Mouse (Mus musculus) lung, postnatal 36 days (tissue): Measurements from ENCODE around the gene Izumo4.
A peak's percentile ranks its signal among the peaks of the same experiment; 100 is the strongest.

Experiments
- DNase-seq: peaks from one replicate; pipeline ENCODE4 v3.0.0; 2022; ENCODE audit warnings: mixed read lengths

Gene Izumo4

DNA sequence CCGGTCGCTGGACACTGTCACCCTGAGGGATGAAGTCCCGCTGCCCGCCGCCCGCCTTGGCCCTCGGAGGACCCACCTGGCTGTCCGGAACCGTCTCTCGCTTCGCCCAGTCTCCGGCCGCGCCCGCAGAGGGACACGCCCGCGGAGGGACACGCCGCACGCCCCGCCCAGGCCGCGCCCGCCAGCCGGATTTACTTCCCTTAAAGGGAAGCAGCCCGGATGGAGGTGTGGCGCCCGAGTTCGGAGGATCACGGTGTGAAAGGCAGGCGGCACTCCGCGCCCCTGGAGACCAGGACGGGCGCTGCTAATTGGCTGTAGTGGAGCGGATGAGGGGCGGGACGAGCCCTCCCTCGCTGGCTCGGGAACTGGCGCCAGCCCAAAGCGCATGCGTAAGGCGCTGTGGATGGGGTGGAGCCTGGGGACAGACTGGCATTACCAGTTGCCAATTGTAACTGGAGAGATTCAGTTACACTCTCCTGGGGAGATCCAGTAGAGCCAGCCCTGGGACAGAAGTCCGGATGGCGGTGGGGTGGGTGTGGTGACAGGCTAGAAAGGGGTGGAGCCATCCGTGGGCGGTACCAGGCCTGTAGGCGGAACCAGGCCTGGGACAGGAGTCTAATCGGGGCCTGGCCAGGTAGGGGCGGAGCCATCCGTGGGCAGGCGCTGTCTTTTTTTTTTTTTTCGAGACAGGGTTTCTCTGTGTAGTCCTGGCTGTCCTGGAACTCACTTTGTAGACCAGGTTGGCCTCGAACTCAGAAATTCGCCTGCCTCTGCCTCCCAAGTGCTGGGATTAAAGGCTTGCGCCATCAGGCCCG, at the start of gene Izumo4, which contains the start of gene Mob3a:
Izumo4 (plus strand) TSS at position 464 of the 815 bp plus-strand sequence.
Mob3a (minus strand) TSS at position 257 of the 815 bp plus-strand sequence.
- DNase-seq: peak; percentile 100

DNA sequence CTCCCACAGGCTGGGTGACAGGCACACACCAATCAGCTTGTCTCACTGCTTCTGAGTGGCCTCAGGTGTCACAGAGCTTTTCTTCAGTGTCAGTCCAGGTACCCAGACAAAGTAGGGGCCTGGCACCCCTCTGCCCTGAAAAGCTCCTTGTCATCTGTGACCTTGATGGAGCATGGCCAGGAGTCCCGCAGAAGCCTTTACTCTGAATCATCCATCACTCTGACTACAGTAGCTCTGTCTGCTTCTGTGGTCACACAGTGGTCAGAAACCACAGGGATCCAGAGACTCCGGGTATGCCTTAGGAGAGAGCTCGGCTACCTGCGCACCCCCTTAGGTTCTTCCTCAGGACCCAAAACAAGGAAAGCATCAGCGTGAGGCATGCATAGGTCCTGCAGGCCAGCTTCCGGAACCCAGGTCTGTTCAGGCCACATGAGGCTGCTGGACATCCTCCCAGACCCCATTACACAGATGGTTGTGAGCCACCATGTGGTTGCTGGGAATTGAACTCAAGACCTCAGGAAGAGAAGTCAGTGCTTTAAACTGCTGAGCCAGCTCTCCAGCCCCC, 48.7 kb upstream of the Izumo4 start:
- no peak for DNase-seq

DNA sequence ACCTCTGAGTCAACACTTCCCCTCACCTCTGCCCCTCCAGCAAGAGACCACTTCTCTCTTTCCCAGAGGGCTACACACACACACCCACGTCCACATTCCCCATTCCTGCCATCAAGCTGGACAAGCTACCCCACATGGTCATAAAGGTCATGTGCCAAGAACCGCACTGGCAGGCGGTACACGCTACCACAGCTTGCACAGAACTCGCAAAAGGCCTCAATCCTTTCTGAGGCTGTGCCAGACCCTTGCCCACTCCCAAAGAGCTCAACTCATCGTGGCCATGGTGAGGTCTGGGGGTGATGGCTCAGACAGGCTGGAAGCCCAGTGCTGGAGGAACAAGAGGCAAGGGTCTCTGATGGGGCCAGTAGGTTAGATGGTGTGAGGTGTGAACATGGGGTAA, 47.1 kb upstream of the Izumo4 start:
- DNase-seq: no peak

DNA sequence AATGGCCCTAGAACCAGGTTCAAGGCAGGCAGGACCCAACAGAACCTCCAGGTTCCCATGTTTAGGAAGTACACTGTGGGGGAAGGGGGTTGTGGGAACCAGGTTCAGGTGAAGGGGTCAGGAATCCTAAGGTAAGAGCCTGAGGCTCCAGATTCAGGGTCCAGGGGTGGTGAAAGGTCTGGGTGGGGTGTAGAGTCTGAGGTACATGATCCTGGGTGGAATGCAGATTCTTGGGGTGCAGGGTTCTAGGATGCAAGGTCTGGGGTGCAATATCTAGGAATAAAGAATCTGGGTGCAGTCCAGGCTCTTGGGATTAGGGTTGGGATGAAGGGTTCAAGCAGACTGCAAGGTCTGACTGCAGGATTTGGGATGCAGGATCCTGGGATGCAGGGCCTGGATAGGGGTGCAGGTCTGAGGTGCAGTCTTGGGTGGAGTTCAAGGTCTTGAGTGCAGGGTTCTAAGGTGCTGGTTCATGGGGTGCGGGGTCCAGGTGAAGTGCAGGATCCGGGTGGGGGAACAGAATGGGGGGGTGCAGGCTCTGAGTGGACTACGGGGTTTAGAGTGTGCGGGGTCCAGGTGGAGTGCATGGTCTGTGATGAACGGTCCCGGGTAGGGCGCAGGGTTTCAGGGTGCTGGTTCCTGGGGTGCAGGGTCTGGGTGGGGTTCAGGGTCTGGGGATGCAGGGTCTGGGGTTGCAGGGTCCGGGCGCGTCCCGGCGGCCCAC, 46.4 kb upstream of the Izumo4 start:
- DNase-seq: no peak

DNA sequence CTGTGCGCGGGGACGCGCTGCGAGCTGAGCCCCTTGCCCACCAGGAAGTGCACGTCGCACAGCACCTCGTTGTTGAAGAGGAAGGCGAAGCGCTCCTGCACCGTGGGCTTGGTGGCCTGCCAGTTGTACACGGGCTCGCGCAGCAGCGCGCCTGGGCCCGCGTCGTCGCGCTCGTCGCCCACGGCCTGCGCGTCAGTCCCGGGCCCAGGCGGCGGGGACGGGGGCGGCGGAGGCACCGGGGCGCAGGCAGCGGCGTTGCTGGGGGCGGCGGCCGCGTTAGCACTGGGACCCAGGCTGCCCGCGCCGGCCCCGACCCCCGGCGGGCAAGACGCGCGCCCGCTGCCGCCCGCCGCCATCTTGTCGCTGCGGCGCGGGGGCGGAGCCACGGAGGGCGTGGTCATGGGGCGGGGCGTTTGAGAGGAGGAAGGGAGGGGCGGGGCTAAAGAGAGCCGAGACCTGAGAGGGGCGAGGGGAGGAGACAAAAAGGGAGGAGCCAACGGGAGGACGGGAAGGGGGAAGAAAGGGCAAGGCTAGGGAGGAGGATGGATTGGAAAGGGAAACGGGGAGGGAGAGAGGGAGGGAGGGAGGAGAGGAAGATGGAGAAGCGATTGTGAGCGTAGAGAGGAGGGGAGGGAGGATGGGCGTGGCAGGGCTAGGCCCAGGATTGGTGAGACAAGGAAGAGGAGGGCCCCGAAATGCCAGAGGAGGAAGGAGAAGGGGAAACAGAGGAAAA, 45.7 kb upstream of the Izumo4 start:
- peak; percentile 98 for DNase-seq

DNA sequence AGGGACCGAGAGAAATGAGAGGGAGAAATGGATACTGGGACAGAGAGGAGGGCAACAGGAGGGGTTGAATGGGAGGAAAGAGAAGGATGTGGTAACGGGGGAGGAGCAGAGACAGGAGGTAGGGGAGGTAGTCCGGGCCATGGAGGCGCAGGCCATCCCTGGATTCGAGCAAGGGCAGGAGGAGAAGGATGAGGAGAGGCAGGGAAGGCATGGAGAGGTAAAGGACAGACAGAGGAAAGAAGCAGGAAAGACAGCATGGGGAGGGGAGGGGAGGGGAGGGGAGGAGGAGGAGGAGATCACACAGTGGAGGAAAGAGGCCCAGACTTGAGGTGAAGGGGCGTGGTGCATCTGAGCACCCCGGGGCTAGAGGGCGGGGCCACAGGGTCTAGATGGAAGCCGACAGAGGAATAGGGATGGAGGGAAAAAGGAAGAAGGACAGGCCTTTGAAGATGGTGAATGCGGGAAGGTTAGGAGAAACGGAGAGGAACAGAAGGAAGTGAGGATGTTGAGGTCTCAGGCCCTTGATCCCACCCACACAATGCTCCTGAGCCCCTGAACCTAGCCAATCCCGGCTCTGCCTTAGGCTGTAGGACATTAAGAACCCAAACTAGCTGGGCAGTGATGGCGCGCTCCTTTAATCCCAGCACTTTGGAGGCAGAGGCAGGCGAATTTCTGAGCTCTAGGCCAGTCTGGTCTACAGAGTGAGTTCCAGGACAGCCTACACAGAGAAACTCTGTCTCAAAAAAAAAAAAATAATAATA, 44.9 kb upstream of the Izumo4 start, which contains the start of gene Btbd2:
Btbd2 (minus strand) TSS at position 209 of the 761 bp plus-strand sequence.
- DNase-seq: peak; percentile 48

DNA sequence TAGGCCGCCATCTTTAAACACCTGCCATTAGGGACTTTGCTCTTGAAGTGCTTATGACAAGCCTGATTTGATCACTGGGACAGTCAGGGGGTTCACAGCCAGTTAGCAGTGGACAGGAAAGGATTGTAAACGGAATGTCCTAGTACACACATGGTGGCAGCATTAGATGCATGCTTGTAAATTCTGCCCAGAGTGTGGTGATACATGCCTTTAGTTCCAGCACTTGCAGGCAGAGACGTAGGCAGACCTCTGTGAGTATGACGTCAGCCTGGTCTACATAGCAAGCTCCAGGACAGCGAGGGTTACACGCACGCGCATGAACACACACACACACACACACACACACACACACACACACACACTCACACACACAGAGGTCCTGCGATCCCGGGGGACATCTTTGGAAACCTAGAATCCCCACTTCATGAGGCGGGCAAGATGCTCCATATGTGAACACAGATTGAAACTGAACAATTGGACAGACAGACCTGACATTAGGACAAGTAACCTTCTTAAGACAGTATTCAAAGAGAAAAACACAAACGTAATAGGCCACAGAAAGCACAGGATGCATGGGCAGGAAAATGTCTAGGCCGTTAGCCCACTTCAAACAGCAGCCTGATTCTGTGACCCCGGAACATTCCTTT, 43.7 kb upstream of the Izumo4 start:
- DNase-seq: no peak

DNA sequence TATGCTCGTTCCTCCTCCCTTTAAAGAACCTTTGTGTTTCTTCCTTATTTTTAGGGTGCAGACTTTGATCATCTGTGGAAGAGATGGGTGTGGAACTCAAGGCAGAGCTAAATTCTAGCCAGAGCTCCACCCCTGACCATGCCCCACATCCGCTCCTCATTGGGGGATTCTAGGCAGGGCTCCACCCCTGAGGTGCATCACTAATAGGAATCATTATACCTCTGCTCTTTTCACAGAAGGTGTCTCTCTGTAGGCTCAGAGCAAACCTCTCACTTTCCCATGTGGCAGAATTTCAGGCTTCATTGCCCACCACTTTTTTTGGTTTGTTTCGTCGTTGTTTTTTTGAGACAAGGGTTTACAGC, 43.2 kb upstream of the Izumo4 start:
- DNase-seq: peak; percentile 42

DNA sequence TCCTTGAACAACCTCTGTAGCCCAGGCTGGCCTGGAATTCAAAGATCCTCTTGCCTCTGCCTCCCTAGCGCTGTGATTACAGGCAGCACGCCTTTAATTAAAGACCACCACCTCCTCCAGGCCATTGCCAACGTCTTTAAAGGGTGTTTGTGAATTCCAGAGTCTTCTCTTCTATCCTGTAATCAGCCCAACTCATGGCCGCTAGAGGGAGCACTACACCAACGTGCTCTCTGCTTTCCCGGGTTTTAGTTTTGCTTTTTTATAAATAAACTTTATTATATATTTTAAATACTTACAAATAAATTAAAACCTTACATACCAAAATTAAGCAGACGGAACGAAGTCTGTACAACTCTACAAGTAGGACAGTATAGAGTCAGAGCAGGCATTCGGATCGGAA, 42.8 kb upstream of the Izumo4 start:
- DNase-seq: peak; percentile 93

DNA sequence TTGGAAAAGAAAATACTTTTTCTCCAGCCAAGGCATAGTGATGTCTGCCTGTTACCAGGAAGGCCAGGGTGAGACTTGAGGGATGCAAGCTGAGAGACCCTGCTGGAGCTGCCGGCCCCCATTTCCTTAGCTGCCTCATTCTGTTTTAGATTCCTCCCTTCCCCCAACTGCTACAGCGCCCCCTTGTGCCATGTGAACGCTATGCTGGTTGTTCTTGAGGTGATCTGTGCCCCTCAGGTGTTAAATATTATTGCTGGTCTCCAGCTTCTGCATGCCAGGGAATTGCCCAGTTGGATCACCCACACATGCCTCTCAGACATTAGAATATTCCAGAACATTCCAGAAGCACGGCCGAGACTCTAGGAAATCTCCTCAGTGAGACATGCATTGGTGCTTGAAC, 40.8 kb upstream of the Izumo4 start:
- peak; percentile 74 for DNase-seq

DNA sequence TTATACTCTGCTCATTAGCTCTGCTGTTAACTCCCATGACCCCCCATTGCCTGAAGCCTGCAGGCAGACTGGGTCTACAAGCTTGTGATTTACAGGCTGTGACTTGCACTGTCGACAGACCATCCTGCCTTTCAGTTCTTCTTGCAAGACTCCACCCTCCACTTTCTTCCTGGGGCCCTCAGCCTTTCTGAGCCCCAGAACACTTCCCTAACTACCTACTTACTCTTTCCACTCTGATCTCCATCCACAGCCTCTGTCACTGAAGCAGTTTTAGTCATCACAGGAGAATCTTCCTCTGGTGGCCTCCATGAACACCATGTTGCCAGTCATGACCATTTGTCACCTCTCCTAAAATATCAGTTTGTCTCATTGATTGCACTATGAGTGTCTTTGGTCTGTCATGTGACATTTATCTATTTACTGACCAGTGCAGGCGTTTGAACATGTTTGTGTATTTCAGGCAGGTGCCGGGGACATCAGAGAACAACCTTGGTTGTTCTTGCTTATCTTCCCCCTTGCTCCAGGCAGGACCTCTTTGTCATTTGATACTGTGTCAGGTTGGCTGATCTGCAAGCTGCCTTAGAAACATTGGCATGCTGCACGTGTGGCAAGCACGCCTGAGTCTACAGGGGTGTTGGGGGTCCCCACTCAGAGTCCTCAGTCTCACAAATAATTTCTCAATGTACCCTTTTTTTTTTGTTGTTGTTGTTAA, 38.3 kb upstream of the Izumo4 start:
- peak; percentile 31 for DNase-seq

DNA sequence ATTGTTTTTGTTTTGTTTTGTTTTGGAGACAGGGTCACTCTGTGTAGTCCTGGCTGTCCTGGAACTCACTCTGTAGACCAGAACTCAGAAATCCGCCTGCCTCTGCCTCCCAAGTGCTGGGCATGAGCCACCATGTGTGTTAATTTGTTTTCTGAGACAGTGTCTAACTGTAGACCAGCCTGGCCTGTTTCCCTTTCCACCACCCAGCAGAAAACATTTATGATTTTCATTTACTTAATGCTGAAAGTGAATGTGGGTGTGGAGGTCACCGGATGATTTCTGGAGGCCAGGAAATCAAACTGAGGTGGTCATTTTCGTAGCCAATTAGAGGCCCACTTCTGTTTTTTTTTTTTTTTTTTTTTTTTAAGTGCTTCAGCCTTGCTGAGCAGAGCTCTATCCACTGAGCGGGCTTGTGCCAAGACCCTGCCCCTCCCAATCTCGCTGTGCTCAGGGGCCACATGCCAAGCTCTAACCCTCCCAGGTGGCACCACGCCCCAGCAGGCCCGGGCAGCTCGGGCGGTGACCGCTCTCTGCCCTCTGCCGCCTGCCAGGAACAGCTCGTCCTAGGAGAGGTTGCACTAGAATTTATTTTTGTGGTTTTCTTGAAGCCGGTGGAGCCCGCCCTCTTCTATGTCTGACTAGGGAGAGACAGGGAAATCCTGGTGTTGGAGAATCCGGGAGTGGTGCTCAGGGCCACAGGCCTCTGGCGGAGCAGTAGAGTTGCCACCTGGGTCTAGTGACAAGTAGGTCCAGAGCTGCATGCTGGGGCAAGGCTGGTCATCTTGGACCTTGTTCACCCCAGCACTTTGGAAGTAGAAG, 37.6 kb upstream of the Izumo4 start:
- peak; percentile 96 for DNase-seq

DNA sequence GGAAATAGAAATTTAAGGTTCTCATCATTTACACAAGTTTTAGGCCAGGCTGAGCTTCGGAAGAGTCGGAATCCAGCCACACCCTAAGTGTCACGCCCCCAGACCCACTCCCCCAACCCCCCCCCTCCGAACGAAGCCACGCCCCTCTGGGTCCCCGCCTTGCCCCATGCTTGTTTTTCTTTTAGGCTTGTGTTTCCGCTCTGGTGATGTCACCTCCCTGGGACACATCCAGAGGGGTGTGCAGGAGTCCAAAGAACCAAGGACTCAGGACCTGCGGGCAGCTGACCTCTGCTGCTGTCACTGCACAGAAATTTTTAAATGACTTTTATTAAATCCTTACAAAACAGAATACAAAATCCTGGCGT, 37.0 kb upstream of the Izumo4 start:
- DNase-seq: peak; percentile 92

DNA sequence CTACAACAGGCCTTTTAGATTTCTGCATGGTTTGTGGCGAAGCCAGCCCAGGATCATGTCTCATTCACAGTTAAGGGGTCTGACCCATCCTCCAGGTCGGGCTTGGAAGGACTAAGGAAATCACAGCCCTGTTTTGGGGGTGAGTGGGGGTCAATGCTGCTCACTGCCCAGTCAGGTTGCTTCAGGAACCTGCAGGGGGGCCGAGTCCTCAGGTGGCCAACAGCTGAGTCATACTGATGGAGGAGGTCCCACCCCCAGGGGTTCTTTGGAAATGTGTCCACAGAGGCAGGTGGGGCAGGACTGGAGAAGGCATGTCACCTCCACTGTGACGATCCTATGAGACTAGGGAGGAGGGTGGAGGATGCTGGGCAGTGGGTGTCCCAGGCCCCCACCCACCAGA, 36.5 kb upstream of the Izumo4 start:
- DNase-seq: peak; percentile 57

DNA sequence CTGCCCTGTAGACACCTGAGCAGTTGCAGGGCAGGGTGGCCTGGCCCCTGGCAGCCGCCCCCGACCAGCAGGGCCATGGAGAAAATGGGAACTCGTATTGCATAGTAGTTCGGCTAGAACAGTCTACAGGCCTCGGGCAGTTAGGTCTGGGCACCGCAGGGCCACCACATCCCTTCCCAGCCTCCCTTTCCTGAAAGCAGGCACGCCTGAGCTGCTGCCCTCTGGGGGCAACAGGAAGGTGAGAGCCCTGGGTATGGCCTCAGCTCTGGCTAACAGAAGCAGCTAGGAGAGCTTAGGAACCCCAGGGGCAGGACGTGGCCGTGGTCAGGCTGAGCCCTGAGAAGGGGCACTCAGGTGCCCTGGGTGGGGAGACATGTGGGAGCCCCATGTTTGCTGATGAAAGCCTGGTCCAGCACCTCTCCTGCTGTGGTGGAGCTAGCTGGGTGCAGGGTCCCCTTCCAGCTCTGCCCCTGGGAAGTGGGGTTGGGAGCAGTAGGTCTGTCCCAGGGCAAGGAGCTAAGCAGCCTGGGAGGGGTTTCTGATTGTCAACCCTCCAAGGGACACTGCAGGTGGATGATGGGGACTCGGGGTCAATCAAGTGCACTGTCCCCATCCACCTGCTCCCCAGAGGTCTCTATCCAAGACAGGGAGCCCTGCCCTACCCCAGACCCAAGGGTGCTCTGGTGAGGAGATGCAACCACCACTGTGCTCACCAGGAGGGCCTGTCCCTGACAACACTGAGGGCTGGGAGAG, 35.8 kb upstream of the Izumo4 start:
- DNase-seq: peak; percentile 32

DNA sequence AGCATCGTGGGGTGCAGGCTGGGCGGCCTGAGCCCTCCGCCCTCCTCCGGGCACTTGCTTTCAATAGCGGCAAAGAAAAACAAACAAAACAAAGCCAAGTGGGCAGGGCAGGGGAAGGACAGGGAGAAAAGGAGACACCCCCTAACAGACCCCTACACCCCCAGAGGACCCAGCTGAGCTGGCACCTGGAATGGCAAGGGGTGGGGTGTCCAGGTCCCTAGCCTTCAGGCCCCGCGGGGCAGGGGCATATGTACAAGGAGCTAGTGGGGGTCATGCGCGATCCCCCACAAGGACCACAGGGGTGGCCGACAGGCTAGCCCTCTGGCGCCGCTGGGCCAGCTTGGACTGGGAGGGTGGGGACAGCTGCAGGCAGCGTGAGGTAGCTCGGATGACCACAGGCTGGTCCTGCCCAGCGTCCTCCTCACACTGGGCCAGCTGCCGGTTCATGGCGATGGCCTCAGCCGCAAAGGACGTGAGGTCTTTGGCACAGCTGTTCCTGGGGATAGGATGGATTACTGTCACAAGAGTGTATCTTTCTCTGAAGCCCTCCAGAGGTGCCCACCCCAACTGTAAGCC, 35.1 kb upstream of the Izumo4 start:
- DNase-seq: no peak

DNA sequence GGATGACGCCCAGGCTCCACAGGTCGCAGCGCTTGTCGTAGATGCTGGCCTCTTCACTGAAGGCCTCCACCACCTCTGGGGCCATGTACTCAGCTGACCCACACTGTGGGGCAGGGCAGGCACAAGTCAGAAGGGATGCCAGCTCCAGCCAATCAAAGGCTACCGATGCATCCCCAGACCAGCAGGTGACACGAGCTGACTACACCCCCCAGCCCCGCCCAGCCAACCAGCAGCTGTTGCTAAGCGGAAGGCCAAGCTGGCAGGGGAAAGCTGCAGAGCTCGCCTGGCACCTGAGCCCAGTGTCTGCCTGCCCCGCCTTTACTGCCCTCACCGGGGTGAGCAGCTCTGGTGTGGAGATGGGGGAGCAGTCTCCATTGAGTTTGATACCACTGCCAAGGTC, 33.4 kb upstream of the Izumo4 start:
- peak; percentile 74 for DNase-seq

DNA sequence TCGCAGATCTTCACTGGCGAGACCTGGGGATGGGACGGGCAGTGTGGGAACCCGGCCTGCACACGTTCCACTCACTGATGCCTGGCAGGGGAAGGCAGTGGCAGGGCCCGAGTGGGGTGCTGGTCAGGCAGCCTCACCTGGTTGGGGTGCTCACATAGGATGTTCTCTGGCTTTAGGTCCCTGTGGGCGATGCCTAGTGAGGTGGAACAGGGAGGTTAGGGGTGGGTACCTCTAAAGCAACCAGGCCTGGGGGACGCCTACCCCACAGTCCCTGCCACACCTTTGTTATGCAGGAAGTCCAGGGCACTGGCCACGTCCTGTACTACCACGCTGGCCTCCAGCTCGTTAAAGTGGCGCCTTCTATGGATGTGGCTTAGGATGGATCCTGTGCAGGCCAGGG, 33.0 kb upstream of the Izumo4 start:
- no peak for DNase-seq
